Comparison of ENCODE assay signal across 9 mouse cellular contexts in genomic region chr4:33245853-33246395, GRCm38 (mm10). TPM values are rescaled to one million over a fixed set of nuclear protein-coding genes. Genes with fewer than 3 reads are reported as not detected.
DNase-seq lines count a peak whose midpoint lies in the region; ATAC-seq and TF ChIP-seq lines count a peak whose summit lies in the region.
"Had no signal": no experiment of that assay in that cellular context is flagged by ENCODE, and none has a peak within 500 bp of the region (broad histone marks: within the 10 kb centered on the region; RNA-seq: fewer than 3 reads in every experiment).

No protein-coding gene starts in this region.

- peak overlapping the region; percentile 68 for H3K4me2 ChIP-seq in kidney, embryonic 15.5 days
- peak overlapping the region; percentile 43 for H3K4me2 ChIP-seq in intestine, embryonic 16.5 days (ENCODE audit: low read depth, low read length)
- peak overlapping the region; percentile 90 for H3K4me2 ChIP-seq in myocyte (ENCODE audit: low read depth)

- TF ChIP-seq CTCF in embryonic fibroblast, embryonic 13.5 days (IDR thresholded peaks at IDR 0.05; ENCODE audit: borderline replicate concordance, insufficient read depth, low read length): no peak

- DNase-seq in kidney, postnatal 4 days: no peak
- no peak for DNase-seq in left cerebral cortex, postnatal 36 days (ENCODE audit: low spot score in 2 of 2)
- no peak for DNase-seq in layer of hippocampus, adult 9-11 months
- DNase-seq in thymus, postnatal 25 days: no peak

- no peaks in the 10 kb centered on the region for H3K9me3 ChIP-seq in kidney, embryonic 15.5 days (replicated peaks)
- no peaks in the 10 kb centered on the region for H3K9me3 ChIP-seq in intestine, embryonic 16.5 days (ENCODE audit: control insufficient read depth, low read length)

- H3K9ac ChIP-seq in kidney, embryonic 15.5 days: no peak overlapping the region; the same call in none of the 2 replicates
- H3K9ac ChIP-seq in intestine, embryonic 16.5 days (ENCODE audit: low read depth, low read length): peak overlapping the region; percentile 40

- 82% methylated on average over 14 of the region's 14 CpGs for WGBS in kidney, embryonic 15.5 days
- 62% methylated on average over 14 of the region's 14 CpGs for WGBS in intestine, embryonic 16.5 days

- no peak overlapping the region for H3K27ac ChIP-seq in kidney, embryonic 15.5 days
- H3K27ac ChIP-seq in embryonic fibroblast, embryonic 13.5 days (ENCODE audit: insufficient read depth, low read length): no peak overlapping the region
- H3K27ac ChIP-seq in intestine, embryonic 16.5 days (ENCODE audit: low read length): no peak overlapping the region

- intact Hi-C loops in left cerebral cortex, postnatal 36 days (cut with DNase I): loop anchor here (2.0 to 5.0 kb wide), 5 partner anchors 39 to 1306 kb away; partner anchors contain the start of genes Akirin2, Pm20d2, Pnrc1 and Srsf12

- H3K4me3 ChIP-seq in kidney, embryonic 15.5 days (replicated peaks): peak overlapping the region; percentile 92
- H3K4me3 ChIP-seq in embryonic fibroblast, embryonic 13.5 days (ENCODE audit: insufficient read depth, low read length): peak overlapping the region; percentile 17
- peak overlapping the region; percentile 25 for H3K4me3 ChIP-seq in intestine, embryonic 16.5 days (ENCODE audit: low read length)
- peak overlapping the region; percentile 52 for H3K4me3 ChIP-seq in myocyte

- H3K4me1 ChIP-seq in kidney, embryonic 15.5 days: peaks cover 21% of the 10 kb centered on the region
- peaks cover 2% of the 10 kb centered on the region; the same call in 1 of the 2 replicates for H3K4me1 ChIP-seq in embryonic fibroblast, embryonic 13.5 days (ENCODE audit: control insufficient read depth, insufficient read depth, low read length)
- peaks cover 11% of the 10 kb centered on the region for H3K4me1 ChIP-seq in intestine, embryonic 16.5 days (ENCODE audit: control insufficient read depth, insufficient read depth, low read length)

- peaks cover 29% of the 10 kb centered on the region for H3K79me2 ChIP-seq in myocyte (ENCODE audit: control insufficient read depth, insufficient read depth)

- no peak overlapping the region for H3ac ChIP-seq in myocyte (ENCODE audit: control insufficient read depth, insufficient read length)

- H3K27me3 ChIP-seq in kidney, embryonic 15.5 days: no peaks in the 10 kb centered on the region
- no peaks in the 10 kb centered on the region for H3K27me3 ChIP-seq in intestine, embryonic 16.5 days (replicated peaks; ENCODE audit: control insufficient read depth, insufficient read depth, low read length)
- H3K27me3 ChIP-seq in myocyte (ENCODE audit: control insufficient read depth, insufficient read depth, insufficient read length): no peaks in the 10 kb centered on the region

- H3K36me3 ChIP-seq in kidney, embryonic 15.5 days: peaks cover 40% of the 10 kb centered on the region
- peaks cover 5% of the 10 kb centered on the region; the same call in 1 of the 2 replicates for H3K36me3 ChIP-seq in intestine, embryonic 16.5 days (ENCODE audit: control insufficient read depth, insufficient read depth, low read length)
- peaks cover 29% of the 10 kb centered on the region for H3K36me3 ChIP-seq in myocyte (ENCODE audit: control insufficient read depth, insufficient read depth)

- no peak for ATAC-seq in kidney, embryonic 15.5 days (replicated peaks; ENCODE audit: low FRiP score)
- no peak for ATAC-seq in intestine, embryonic 16.5 days

- TF ChIP-seq POLR2A in embryonic fibroblast, embryonic 13.5 days (IDR thresholded peaks at IDR 0.05; ENCODE audit: low read depth, low read length): no peak
- TF ChIP-seq POLR2A in myocyte (IDR thresholded peaks at IDR 0.05; ENCODE audit: insufficient read length, low read depth): no peak

TF ChIP-seq in myocyte, 11 proteins besides CTCF, POLR2A, EP300 and RAD21:
- TF ChIP-seq USF1 (IDR thresholded peaks at IDR 0.05; ENCODE audit: low read depth) (no peak), POLR2AphosphoS2 (IDR thresholded peaks at IDR 0.05; ENCODE audit: insufficient read length, low read depth) (peak; percentile 29)

RNA-seq across cellular contexts. Expression of gene Srsf12, which starts 37.1 kb away (rescaled TPM):
- polyA plus RNA-seq in kidney, embryonic 15.5 days (2015; fragmentation: Nextera tagmentation; extraction: Ambion mirVana): 4.7 and 5.1 TPM in 2 replicates
- 1.2 and 2.2 TPM in 2 replicates for polyA plus RNA-seq in embryonic fibroblast, embryonic 13.5 days (2011; ENCODE audit: insufficient read length, low read depth, missing spikeins)
- 4.7 and 5.2 TPM in 2 replicates for polyA plus RNA-seq in intestine, embryonic 16.5 days (2015; fragmentation: Nextera tagmentation; extraction: Ambion mirVana)
- not detected for polyA plus RNA-seq in myocyte (2012; fragmentation: generic; extraction: Trizol)
- 10 to 100 TPM; 23.6 to 26.8 TPM for total RNA-seq in left cerebral cortex, postnatal 36 days (2021)
- total RNA-seq: neutrophil, adult 5-6 weeks had no signal

RNA-seq across cellular contexts. Expression of gene Pnrc1, which starts 44.0 kb away (rescaled TPM):
- polyA plus RNA-seq in kidney, embryonic 15.5 days (2015; fragmentation: Nextera tagmentation; extraction: Ambion mirVana): 86.5 and 90.2 TPM in 2 replicates
- polyA plus RNA-seq in embryonic fibroblast, embryonic 13.5 days (2011; ENCODE audit: insufficient read length, low read depth, missing spikeins): 50.9 and 66.6 TPM in 2 replicates
- 51.0 and 59.6 TPM in 2 replicates for polyA plus RNA-seq in intestine, embryonic 16.5 days (2015; fragmentation: Nextera tagmentation; extraction: Ambion mirVana)
- 37.1 TPM for polyA plus RNA-seq in myocyte (2012; fragmentation: generic; extraction: Trizol)
- total RNA-seq in left cerebral cortex, postnatal 36 days (2021): 100 to 1,000 TPM; 141 to 143 TPM

RNA-seq across cellular contexts. Expression of gene Pm20d2, which starts 56.4 kb away (rescaled TPM):
- polyA plus RNA-seq in kidney, embryonic 15.5 days (2015; fragmentation: Nextera tagmentation; extraction: Ambion mirVana): 0.83 and 1.2 TPM in 2 replicates
- 0.60 TPM in 1 of 2 replicates, not detected in the other for polyA plus RNA-seq in embryonic fibroblast, embryonic 13.5 days (2011; ENCODE audit: insufficient read length, low read depth, missing spikeins)
- 0.82 and 0.88 TPM in 2 replicates for polyA plus RNA-seq in intestine, embryonic 16.5 days (2015; fragmentation: Nextera tagmentation; extraction: Ambion mirVana)
- polyA plus RNA-seq in myocyte (2012; fragmentation: generic; extraction: Trizol): not detected
- 1 to 10 TPM; 5.8 to 6.1 TPM for total RNA-seq in left cerebral cortex, postnatal 36 days (2021)
- total RNA-seq: neutrophil, adult 5-6 weeks had no signal

Comparison
In these comparisons a context has a peak if more than half of its experiments do, and no peak if none do; other contexts are left out.
1. H3K4me3 ChIP-seq: peak in every context shown above with its lines; median percentile 92 in kidney, embryonic 15.5 days; 52 in myocyte; 25 in intestine, embryonic 16.5 days; 17 in embryonic fibroblast, embryonic 13.5 days.